Mouse (Mus musculus) heart, embryonic 15.5 days (tissue): Measurements from ENCODE around the gene Spsb3. TPM values are rescaled to one million over a fixed set of nuclear protein-coding genes. Genes with fewer than 3 reads are reported as not detected.
A peak's percentile ranks its signal among the peaks of the same experiment; 100 is the strongest.

Experiments
- ATAC-seq: fragments of 200-750 bp; cut with Nextera tagmentation; replicated peaks from 2 replicates; pipeline ENCODE4 v1.8.0; 2017; ENCODE audit warnings: low read depth, moderate TSS enrichment; ENCODE audit not compliant: insufficient number of reproducible peaks, insufficient read depth, low FRiP score
- H3K27ac ChIP-seq: fragments of 300-500 bp; sonication (generic); 2 replicates; pipeline ENCODE4 v1.5.1; 2015; ENCODE audit warnings: mild to moderate bottlenecking, inconsistent platforms
- H3K27me3 ChIP-seq: fragments of 300-500 bp; sonication (generic); 2 replicates; pipeline ENCODE4 v1.6.1; 2015; ENCODE audit warnings: inconsistent platforms
- H3K36me3 ChIP-seq: fragments of 300-500 bp; sonication (generic); 2 replicates; pipeline ENCODE4 v1.6.1; 2015; ENCODE audit warnings: mild to moderate bottlenecking, inconsistent platforms
- H3K4me1 ChIP-seq: fragments of 300-500 bp; sonication (generic); replicated peaks from 2 replicates; pipeline ENCODE4 v1.6.1; 2015; ENCODE audit warnings: inconsistent platforms
- H3K4me2 ChIP-seq: fragments of 300-500 bp; sonication (generic); 2 replicates; pipeline ENCODE4 v1.6.1; 2015; ENCODE audit warnings: inconsistent platforms, mild to moderate bottlenecking, moderate library complexity
- H3K4me3 ChIP-seq: fragments of 300-500 bp; sonication (generic); 2 replicates; pipeline ENCODE4 v1.5.1; 2015; ENCODE audit warnings: mild to moderate bottlenecking, inconsistent platforms
- H3K9ac ChIP-seq: fragments of 300-500 bp; sonication (generic); 2 replicates; pipeline ENCODE4 v1.6.1; 2015; ENCODE audit warnings: mild to moderate bottlenecking, inconsistent platforms
- H3K9me3 ChIP-seq: fragments of 300-500 bp; sonication (generic); replicated peaks from 2 replicates; pipeline ENCODE4 v1.6.1; 2016; ENCODE audit warnings: inconsistent platforms
- WGBS: fragments of 180-500 bp; shearing (Covaris S2); methylation state at CpG from one replicate; pipeline ENCODE4 v1.1.7; 2015; ENCODE audit warnings: mixed read lengths; 5-methylcytosine and 5-hydroxymethylcytosine counted together
- polyA plus RNA-seq: library from polyadenylated mRNA; unstranded; fragments of >200 nt; fragmentation: Nextera tagmentation; extraction: Ambion mirVana; gene quantifications from 2 replicates; pipeline ENCODE4 v1.2.1, GENCODE M21; 2015

Spsb3 gene
- polyA plus RNA-seq, 1 experiment from 2014 or later = 22.7 TPM

DNA sequence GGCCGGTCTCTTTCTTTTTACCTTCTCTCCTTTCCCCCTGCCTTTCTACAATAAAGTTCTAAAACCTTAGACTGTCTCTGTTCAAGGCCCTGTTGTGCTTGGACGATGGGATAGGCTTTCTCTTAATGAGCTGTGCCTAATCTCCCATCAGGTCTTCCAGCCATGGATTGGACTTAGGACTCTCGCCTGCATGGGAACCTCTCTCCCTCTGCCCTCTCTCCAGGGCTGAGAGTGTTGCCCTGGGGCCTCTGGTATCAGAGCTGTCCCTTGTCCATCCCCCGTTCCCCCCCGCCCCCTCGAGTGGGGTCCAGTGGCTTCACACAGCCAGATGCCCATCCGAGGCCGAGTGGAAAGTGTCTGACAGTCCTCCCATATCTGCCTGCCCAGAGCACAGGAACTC, 11.5 kb upstream of the Spsb3 start:
- Histone ChIP-seq H3K9me3 (no peaks in the 10 kb centered on the region), H3K4me1 (no peaks in the 10 kb centered on the region), H3K27ac (no peak overlapping the region), H3K9ac (no peak overlapping the region), H3K36me3 (no peaks in the 10 kb centered on the region), H3K27me3 (no peaks in the 10 kb centered on the region), H3K4me2 (no peak overlapping the region), H3K4me3 (no peak overlapping the region)
- WGBS = 78% methylated on average over 8 of the region's 8 CpGs
- no peak for ATAC-seq

GRCm38 (mm10) chr17:24877336-24878116, 8.9 kb upstream of the Spsb3 start:
- Histone ChIP-seq H3K36me3 (peaks cover 2% of the 10 kb centered on the region; the same call in 1 of the 2 replicates), H3K9ac (no peak overlapping the region), H3K4me1 (no peaks in the 10 kb centered on the region), H3K4me3 (no peak overlapping the region), H3K4me2 (no peak overlapping the region), H3K9me3 (no peaks in the 10 kb centered on the region), H3K27me3 (no peaks in the 10 kb centered on the region), H3K27ac (no peak overlapping the region)
- ATAC-seq = no peak
- 53% methylated on average over 10 of the region's 10 CpGs for WGBS

DNA sequence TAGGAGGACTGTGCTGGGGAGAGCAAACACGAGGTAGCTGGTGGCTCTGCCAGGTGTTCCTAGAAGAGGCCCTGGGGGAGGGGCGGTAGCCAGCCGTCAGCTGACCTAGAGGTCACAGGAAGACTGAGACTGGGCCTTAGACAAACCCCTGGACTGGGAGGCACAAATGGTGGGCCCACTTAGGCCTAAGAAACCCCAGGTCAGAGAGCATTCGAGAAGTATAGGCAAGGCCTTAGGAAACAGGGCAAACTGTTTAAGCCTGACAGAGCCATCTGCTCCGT, 8.4 kb upstream of the Spsb3 start:
- no peak for ATAC-seq
- Histone ChIP-seq H3K9me3 (no peaks in the 10 kb centered on the region), H3K27me3 (no peaks in the 10 kb centered on the region), H3K36me3 (peaks cover 7% of the 10 kb centered on the region; the same call in 1 of the 2 replicates), H3K4me2 (no peak overlapping the region), H3K27ac (no peak overlapping the region), H3K4me3 (no peak overlapping the region), H3K9ac (no peak overlapping the region), H3K4me1 (no peaks in the 10 kb centered on the region)
- 38% methylated on average over 5 of the region's 5 CpGs for WGBS

GRCm38 (mm10) chr17:24878531-24878930, 7.9 kb upstream of the Spsb3 start:
- Histone ChIP-seq H3K9ac (no peak overlapping the region), H3K4me2 (no peak overlapping the region)

GRCm38 (mm10) chr17:24881738-24882440, 4.6 kb upstream of the Spsb3 start:
- no peak for ATAC-seq
- 46% methylated on average over 7 of the region's 7 CpGs for WGBS
- H3K9ac ChIP-seq = no peak overlapping the region
- H3K4me3 ChIP-seq = no peak overlapping the region
- no peaks in the 10 kb centered on the region for H3K9me3 ChIP-seq
- H3K27ac ChIP-seq = no peak overlapping the region
- H3K27me3 ChIP-seq = no peaks in the 10 kb centered on the region
- peaks cover 11% of the 10 kb centered on the region for H3K4me1 ChIP-seq
- H3K36me3 ChIP-seq = peaks cover 12% of the 10 kb centered on the region; the same call in 1 of the 2 replicates
- no peak overlapping the region for H3K4me2 ChIP-seq

More at GRCm38 (mm10) chr17:24878531-24878930, 7.9 kb upstream of the Spsb3 start:
- H3K27me3 ChIP-seq = no peaks in the 10 kb centered on the region
- no peaks in the 10 kb centered on the region for H3K9me3 ChIP-seq
- ATAC-seq = no peak
- H3K36me3 ChIP-seq = peaks cover 12% of the 10 kb centered on the region; the same call in 1 of the 2 replicates
- no peak overlapping the region for H3K4me3 ChIP-seq
- no peaks in the 10 kb centered on the region for H3K4me1 ChIP-seq
- H3K27ac ChIP-seq = no peak overlapping the region
- 71% methylated on average over 8 of the region's 8 CpGs for WGBS

DNA sequence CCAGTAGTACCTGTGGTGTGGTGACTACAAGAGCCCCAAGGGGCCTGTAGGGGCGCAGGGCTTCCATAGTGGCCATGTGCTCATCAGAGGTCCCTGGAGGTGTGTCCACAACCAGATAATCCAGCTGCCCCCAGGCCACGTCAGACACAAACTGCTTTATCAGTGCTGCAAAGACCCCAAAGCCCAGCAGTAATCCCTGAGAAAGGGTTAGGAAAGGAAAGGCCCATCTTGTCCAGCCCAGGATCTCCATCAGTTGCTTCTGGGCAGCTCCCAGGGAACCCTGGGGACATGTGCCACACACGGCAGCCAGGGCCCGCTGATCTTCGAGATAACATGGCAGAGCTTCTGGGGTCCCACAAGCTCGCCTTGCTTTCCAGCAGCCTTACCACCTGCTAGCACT, 2.1 kb upstream of the Spsb3 start:
- H3K36me3 ChIP-seq = peaks cover 12% of the 10 kb centered on the region; the same call in 1 of the 2 replicates
- H3K9ac ChIP-seq = no peak overlapping the region
- 78% methylated on average over 6 of the region's 6 CpGs for WGBS
- H3K9me3 ChIP-seq = no peaks in the 10 kb centered on the region
- H3K4me3 ChIP-seq = no peak overlapping the region
- H3K27me3 ChIP-seq = no peaks in the 10 kb centered on the region
- H3K4me1 ChIP-seq = peaks cover 23% of the 10 kb centered on the region
- no peak for ATAC-seq
- H3K4me2 ChIP-seq = no peak overlapping the region
- no peak overlapping the region for H3K27ac ChIP-seq

DNA sequence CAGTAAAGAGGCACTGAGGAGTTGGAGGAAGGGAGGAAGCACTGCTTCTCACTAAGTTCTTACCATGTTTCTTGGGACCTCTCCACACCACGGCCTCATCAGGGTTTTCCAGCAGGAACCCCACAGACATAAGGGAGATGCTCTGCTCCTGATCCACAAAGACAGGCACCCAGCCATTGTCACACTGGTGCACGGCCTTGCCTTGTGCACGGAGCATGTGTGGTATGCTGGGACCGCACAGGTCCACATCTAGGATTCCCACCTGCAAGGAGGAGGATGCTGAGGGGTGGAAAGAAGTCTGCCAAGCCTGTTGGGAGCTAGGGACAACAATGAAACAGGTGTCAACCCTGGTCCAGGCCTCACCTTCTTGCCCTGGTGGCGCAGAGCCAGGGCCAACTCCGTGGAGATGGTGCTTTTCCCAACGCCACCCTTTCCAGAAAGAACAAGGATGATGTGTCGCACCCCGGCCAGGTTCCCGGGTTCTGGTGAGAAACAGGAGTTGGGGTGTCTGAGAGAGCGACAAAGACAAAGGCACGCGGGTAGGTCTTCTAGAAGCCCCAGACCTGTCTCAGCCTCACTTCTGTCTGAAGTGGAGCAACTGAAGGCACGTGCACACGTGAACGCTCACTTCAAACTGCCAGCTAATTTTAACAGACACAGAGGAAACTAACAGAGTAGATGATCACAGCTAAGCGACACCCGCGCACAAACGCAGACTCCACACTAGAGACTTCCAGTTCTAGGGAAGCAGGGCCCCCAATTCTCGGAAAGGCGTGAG, 898 bp upstream of the Spsb3 start:
- peaks cover 17% of the 10 kb centered on the region for H3K36me3 ChIP-seq
- H3K27me3 ChIP-seq = no peaks in the 10 kb centered on the region
- H3K4me3 ChIP-seq = peak overlapping the region; percentile 94
- no peak overlapping the region for H3K27ac ChIP-seq
- H3K9ac ChIP-seq = peak overlapping the region; percentile 73
- peaks cover 23% of the 10 kb centered on the region for H3K4me1 ChIP-seq
- ATAC-seq = no peak
- peak overlapping the region; percentile 94 for H3K4me2 ChIP-seq
- WGBS = 22% methylated on average over 22 of the region's 22 CpGs
- no peaks in the 10 kb centered on the region for H3K9me3 ChIP-seq

DNA sequence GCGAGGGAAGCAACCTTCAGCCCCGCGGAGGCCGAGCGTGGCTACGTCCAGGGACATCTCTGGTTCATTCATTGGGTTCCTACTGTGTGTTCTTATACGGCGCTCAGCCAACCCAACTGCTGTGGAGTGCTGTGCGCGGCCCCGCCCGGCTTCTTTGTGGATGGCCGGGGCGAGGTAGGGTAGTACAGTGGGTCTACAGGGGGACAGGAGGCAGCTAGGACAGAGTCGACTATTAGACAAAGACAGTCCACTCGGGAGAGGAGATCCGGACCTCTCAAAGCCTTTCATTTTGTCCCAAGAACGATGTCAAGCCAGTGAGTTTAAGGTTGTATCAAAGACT, 459 bp downstream of the Spsb3 start:
- WGBS = under 1% methylated on average over 18 of the region's 18 CpGs
- peak overlapping the region; percentile 92 for H3K4me2 ChIP-seq
- H3K36me3 ChIP-seq = peaks cover 31% of the 10 kb centered on the region
- H3K4me3 ChIP-seq = peak overlapping the region; percentile 94
- H3K27ac ChIP-seq = peak overlapping the region; percentile 81
- peak overlapping the region; percentile 88 for H3K9ac ChIP-seq
- ATAC-seq = 0 out of 2 replicates have a peak, but pooled peaks have one; percentile 3
- no peaks in the 10 kb centered on the region for H3K9me3 ChIP-seq
- H3K27me3 ChIP-seq = no peaks in the 10 kb centered on the region
- H3K4me1 ChIP-seq = peaks cover 23% of the 10 kb centered on the region

GRCm38 (mm10) chr17:24887291-24888080, 1.0 kb downstream of the Spsb3 start:
- ATAC-seq = no peak
- peaks cover 35% of the 10 kb centered on the region for H3K36me3 ChIP-seq
- H3K9me3 ChIP-seq = no peaks in the 10 kb centered on the region
- H3K4me2 ChIP-seq = peak overlapping the region; percentile 92
- H3K4me3 ChIP-seq = peak overlapping the region; percentile 94
- H3K9ac ChIP-seq = peak overlapping the region; percentile 88
- peak overlapping the region; percentile 81 for H3K27ac ChIP-seq
- no peaks in the 10 kb centered on the region for H3K27me3 ChIP-seq
- 53% methylated on average over 18 of the region's 18 CpGs for WGBS
- peaks cover 23% of the 10 kb centered on the region for H3K4me1 ChIP-seq

DNA sequence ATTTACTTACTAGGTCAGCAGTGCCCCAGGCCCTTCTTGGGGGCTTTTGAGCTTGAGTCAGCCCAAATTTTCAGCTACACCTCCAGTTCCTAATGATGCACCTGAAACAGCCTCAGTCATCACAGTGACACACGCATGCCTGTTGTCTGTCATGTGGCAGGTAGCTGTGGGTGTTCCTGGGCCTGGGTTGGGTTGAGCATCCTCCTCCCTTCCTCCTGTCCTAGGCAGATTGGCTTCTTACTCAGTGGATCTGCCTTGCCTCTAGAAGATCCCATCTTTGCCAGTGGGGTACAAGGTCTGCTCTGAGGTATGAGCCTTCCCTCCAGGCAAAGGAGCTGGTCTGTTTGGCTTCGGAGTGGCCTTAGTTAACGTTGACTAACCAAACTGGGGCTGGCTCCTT, 2.4 kb downstream of the Spsb3 start:
- Histone ChIP-seq H3K36me3 (peaks cover 33% of the 10 kb centered on the region), H3K9me3 (no peaks in the 10 kb centered on the region), H3K4me1 (peaks cover 27% of the 10 kb centered on the region), H3K4me3 (no peak overlapping the region), H3K27me3 (no peaks in the 10 kb centered on the region), H3K4me2 (no peak overlapping the region), H3K9ac (no peak overlapping the region), H3K27ac (no peak overlapping the region)
- ATAC-seq = no peak
- WGBS = 95% methylated on average over 3 of the region's 3 CpGs
